ENCODE assay signal across 9 mouse cellular contexts in the genomic region with DNA sequence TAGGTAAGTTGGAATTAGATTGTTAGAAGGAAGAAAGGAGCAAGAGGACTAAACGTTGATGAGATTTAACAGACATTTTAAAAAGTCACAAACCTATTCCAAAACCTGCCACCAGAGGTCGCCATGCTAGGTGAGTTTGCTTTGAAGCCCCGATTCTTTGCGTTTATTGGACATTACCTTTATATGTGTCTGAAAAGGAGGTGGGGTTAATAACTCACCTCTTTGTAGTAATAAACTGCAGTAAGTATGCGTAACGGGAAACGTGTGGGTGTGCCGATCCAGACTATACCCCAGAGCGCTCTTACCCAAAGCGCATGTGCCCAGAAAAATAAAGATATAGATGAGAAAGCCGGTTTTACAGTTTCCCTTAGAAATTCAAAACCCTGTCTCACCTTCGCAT. TPM values are rescaled to one million over a fixed set of nuclear protein-coding genes. Genes with fewer than 3 reads are reported as not detected.
DNase-seq lines count a peak whose midpoint lies in the region; ATAC-seq and TF ChIP-seq lines count a peak whose summit lies in the region.
"Had no signal": no experiment of that assay in that cellular context is flagged by ENCODE, and none has a peak within 500 bp of the region (broad histone marks: within the 10 kb centered on the region; RNA-seq: fewer than 3 reads in every experiment).

No protein-coding gene starts in this region.

- no peak for ATAC-seq in intestine, embryonic 16.5 days
- ATAC-seq in liver, embryonic 13.5 days (ENCODE audit: low read depth), result no peak
- peak; percentile 54; the same call in 1 of the 2 replicates for ATAC-seq in neural tube, embryonic 15.5 days (ENCODE audit: low FRiP score)

- H3K36me3 ChIP-seq in forebrain, embryonic 10.5 days (replicated peaks), result no peaks in the 10 kb centered on the region
- no peaks in the 10 kb centered on the region for H3K36me3 ChIP-seq in intestine, embryonic 16.5 days (ENCODE audit: control insufficient read depth, insufficient read depth, low read length)
- H3K36me3 ChIP-seq in liver, embryonic 13.5 days, result no peaks in the 10 kb centered on the region
- no peaks in the 10 kb centered on the region for H3K36me3 ChIP-seq in neural tube, embryonic 15.5 days

- H3K4me2 ChIP-seq in intestine, embryonic 16.5 days (ENCODE audit: low read depth, low read length), result peak overlapping the region; percentile 56
- peak overlapping the region; percentile 28; the same call in 1 of the 2 replicates for H3K4me2 ChIP-seq in liver, embryonic 13.5 days
- H3K4me2 ChIP-seq in neural tube, embryonic 15.5 days, result peak overlapping the region; percentile 64

- peaks cover 12% of the 10 kb centered on the region for H3K4me1 ChIP-seq in forebrain, embryonic 10.5 days
- H3K4me1 ChIP-seq in intestine, embryonic 16.5 days (ENCODE audit: control insufficient read depth, insufficient read depth, low read length), result peaks cover 4% of the 10 kb centered on the region; the same call in 1 of the 2 replicates
- no peaks in the 10 kb centered on the region for H3K4me1 ChIP-seq in liver, embryonic 13.5 days (replicated peaks)
- H3K4me1 ChIP-seq in neural tube, embryonic 15.5 days, result peaks cover 8% of the 10 kb centered on the region

- H3K27ac ChIP-seq in gastrocnemius, adult 2 months, result no peak overlapping the region
- no peak overlapping the region for H3K27ac ChIP-seq in forebrain, embryonic 10.5 days
- H3K27ac ChIP-seq in intestine, embryonic 16.5 days (ENCODE audit: low read length), result no peak overlapping the region
- H3K27ac ChIP-seq in liver, embryonic 13.5 days, result no peak overlapping the region
- H3K27ac ChIP-seq in neural tube, embryonic 15.5 days (replicated peaks), result no peak overlapping the region
- H3K27ac ChIP-seq: macrophage had no signal

- 2% methylated on average over 12 of the region's 12 CpGs for WGBS in forebrain, embryonic 10.5 days
- WGBS in intestine, embryonic 16.5 days, result 3% methylated on average over 12 of the region's 12 CpGs
- 4% methylated on average over 12 of the region's 12 CpGs for WGBS in liver, embryonic 13.5 days (ENCODE audit: insufficient replicate concordance)
- 2% methylated on average over 12 of the region's 12 CpGs for WGBS in neural tube, embryonic 15.5 days

- intact Hi-C loops in gastrocnemius, adult 2 months (cut with DNase I), result no loop called here

- peaks cover 71% of the 10 kb centered on the region for H3K27me3 ChIP-seq in forebrain, embryonic 10.5 days (ENCODE audit: poor library complexity, severe bottlenecking)
- H3K27me3 ChIP-seq in intestine, embryonic 16.5 days (replicated peaks; ENCODE audit: control insufficient read depth, insufficient read depth, low read length), result peaks cover 20% of the 10 kb centered on the region
- H3K27me3 ChIP-seq in liver, embryonic 13.5 days, result peaks cover 38% of the 10 kb centered on the region
- H3K27me3 ChIP-seq in neural tube, embryonic 15.5 days (replicated peaks), result peaks cover 15% of the 10 kb centered on the region

- no peak for DNase-seq in gastrocnemius, adult 2 months
- no peak for DNase-seq in gastrocnemius, postnatal 25 days
- DNase-seq in MN1 (ENCODE audit: low spot score), result peak; percentile 49
- DNase-seq in forebrain, embryonic 10.5 days (ENCODE audit: extremely low spot score, low spot score), result peak; percentile 46
- DNase-seq in liver, embryonic 13.5 days, result no peak
- DNase-seq in spleen, postnatal 4 days (ENCODE audit: low spot score in 2 of 2), result no peak

- H3K4me3 ChIP-seq in gastrocnemius, adult 2 months, result no peak overlapping the region
- H3K4me3 ChIP-seq in forebrain, embryonic 10.5 days, result peak overlapping the region; percentile 41
- H3K4me3 ChIP-seq in intestine, embryonic 16.5 days (ENCODE audit: low read length), result peak overlapping the region; percentile 35
- no peak overlapping the region for H3K4me3 ChIP-seq in liver, embryonic 13.5 days (replicated peaks)
- H3K4me3 ChIP-seq in neural tube, embryonic 15.5 days (replicated peaks), result peak overlapping the region; percentile 41

- peak; percentile 67 for TF ChIP-seq CTCF in gastrocnemius, adult 2 months (IDR thresholded peaks at IDR 0.05)

- no peak overlapping the region for H3K9ac ChIP-seq in intestine, embryonic 16.5 days (ENCODE audit: low read depth, low read length)
- H3K9ac ChIP-seq in liver, embryonic 13.5 days, result no peak overlapping the region
- no peak overlapping the region for H3K9ac ChIP-seq in neural tube, embryonic 15.5 days (replicated peaks)

- no peaks in the 10 kb centered on the region for H3K9me3 ChIP-seq in forebrain, embryonic 10.5 days
- no peaks in the 10 kb centered on the region for H3K9me3 ChIP-seq in intestine, embryonic 16.5 days (ENCODE audit: control insufficient read depth, low read length)
- H3K9me3 ChIP-seq in liver, embryonic 13.5 days (replicated peaks), result no peaks in the 10 kb centered on the region
- no peaks in the 10 kb centered on the region for H3K9me3 ChIP-seq in neural tube, embryonic 15.5 days (replicated peaks)

RNA-seq across cellular contexts. Expression of gene Tfap2b, which starts 3.1 kb away (rescaled TPM):
- not detected for total RNA-seq in gastrocnemius, adult 2 months (2021)
- total RNA-seq in gastrocnemius, postnatal 25 days (2021), result not detected
- 29.8 and 32.2 TPM in 2 replicates for polyA plus RNA-seq in forebrain, embryonic 10.5 days (2016; fragmentation: Nextera tagmentation; extraction: Ambion mirVana)
- 0.22 TPM in 2 replicates for polyA plus RNA-seq in intestine, embryonic 16.5 days (2015; fragmentation: Nextera tagmentation; extraction: Ambion mirVana)
- 0.03 and 0.10 TPM in 2 replicates for polyA plus RNA-seq in liver, embryonic 13.5 days (2015; fragmentation: Nextera tagmentation; extraction: Ambion mirVana)
- 29.5 and 46.0 TPM in 2 replicates for polyA plus RNA-seq in neural tube, embryonic 15.5 days (2015; fragmentation: Nextera tagmentation; extraction: Ambion mirVana)
- polyA plus RNA-seq: macrophage had no signal

Comparison
In these comparisons a context has a peak if more than half of its experiments do, and no peak if none do; other contexts are left out.
1. DNase-seq: peak in MN1 (single experiment) and forebrain, embryonic 10.5 days (single experiment); none in gastrocnemius, adult 2 months (single experiment), gastrocnemius, postnatal 25 days (single experiment), liver, embryonic 13.5 days (single experiment) and spleen, postnatal 4 days (0 of 2).
2. H3K4me3 ChIP-seq: peak in forebrain, embryonic 10.5 days (single experiment), intestine, embryonic 16.5 days (single experiment) and neural tube, embryonic 15.5 days (single experiment); none in gastrocnemius, adult 2 months (single experiment) and liver, embryonic 13.5 days (single experiment).
3. RNA of gene Tfap2b, which starts 3.1 kb away (polyA plus RNA-seq): 29.5 to 46.0 TPM in neural tube, embryonic 15.5 days and 29.8 to 32.2 TPM in forebrain, embryonic 10.5 days; 0.22 TPM in intestine, embryonic 16.5 days and 0.03 to 0.10 TPM in liver, embryonic 13.5 days; every median in the first group is over 10 times any median in the second.
4. Peak in every context shown above with its lines, with median percentiles within 50 percentile points of each other: H3K4me2 ChIP-seq.